14 mouse cellular contexts compared by ENCODE assay signal in the genomic region with DNA sequence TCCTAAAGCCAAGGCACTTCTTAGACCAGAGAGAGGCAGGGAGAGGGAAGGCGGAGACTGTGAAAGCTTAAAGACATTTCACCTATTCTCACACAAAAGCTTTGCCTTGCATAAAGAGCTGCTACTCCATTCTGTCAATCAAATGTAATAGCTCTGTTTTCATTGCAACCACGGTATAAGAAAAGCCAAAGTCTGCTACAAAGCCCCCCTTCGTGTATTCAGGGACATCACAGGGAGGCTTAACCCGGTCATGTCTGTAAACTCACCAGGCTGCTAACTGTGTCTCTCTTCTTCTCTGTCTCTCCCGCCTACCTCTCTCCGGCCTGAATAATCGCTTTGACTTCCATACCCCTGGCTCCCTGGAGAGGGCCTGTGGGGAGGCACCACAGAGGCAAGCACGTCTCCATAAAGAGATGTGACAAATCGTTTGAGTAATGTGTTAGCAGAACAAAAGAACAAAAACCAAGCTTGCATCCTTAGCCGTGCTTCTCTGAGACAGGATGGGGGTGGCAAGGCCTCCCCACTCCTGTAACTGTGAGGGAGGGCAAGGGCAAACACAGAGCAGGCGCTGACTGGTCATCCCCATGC. TPM values are rescaled to one million over a fixed set of nuclear protein-coding genes. Genes with fewer than 3 reads are reported as not detected.
DNase-seq lines count a peak whose midpoint lies in the region; ATAC-seq and TF ChIP-seq lines count a peak whose summit lies in the region.
"Had no signal": no experiment of that assay in that cellular context is flagged by ENCODE, and none has a peak within 500 bp of the region (broad histone marks: within the 10 kb centered on the region; RNA-seq: fewer than 3 reads in every experiment).

No protein-coding gene starts in this region.

- H3K27ac ChIP-seq in ES-Bruce4 (ENCODE audit: insufficient read depth, low read length) = no peak overlapping the region
- peak overlapping the region; percentile 74 for H3K27ac ChIP-seq in forebrain, embryonic 16.5 days (ENCODE audit: low read length)
- H3K27ac ChIP-seq in midbrain, embryonic 14.5 days (replicated peaks; ENCODE audit: low read depth, low read length) = no peak overlapping the region; the same call in 1 of the 2 replicates
- H3K27ac ChIP-seq: liver, embryonic 12.5 days; macrophage; stomach, embryonic 15.5 days had no signal

- no peak overlapping the region for H3K9ac ChIP-seq in ES-Bruce4 (ENCODE audit: low read depth, poor library complexity, severe bottlenecking)
- H3K9ac ChIP-seq in forebrain, embryonic 16.5 days (replicated peaks; ENCODE audit: low read depth, low read length) = peak overlapping the region; percentile 27; the same call in 1 of the 2 replicates
- no peak overlapping the region for H3K9ac ChIP-seq in midbrain, embryonic 14.5 days (replicated peaks; ENCODE audit: low read length)
- H3K9ac ChIP-seq: liver, embryonic 12.5 days; stomach, embryonic 15.5 days had no signal

- H3K27me3 ChIP-seq in ES-Bruce4 (ENCODE audit: control insufficient read depth, insufficient read depth, low read length, poor library complexity, severe bottlenecking) = no peaks in the 10 kb centered on the region
- no peaks in the 10 kb centered on the region for H3K27me3 ChIP-seq in forebrain, embryonic 16.5 days (replicated peaks; ENCODE audit: control insufficient read depth, insufficient read depth, low read length)
- peaks cover 13% of the 10 kb centered on the region for H3K27me3 ChIP-seq in midbrain, embryonic 14.5 days (ENCODE audit: control insufficient read depth, insufficient read depth, low read length)
- H3K27me3 ChIP-seq: stomach, embryonic 15.5 days had no signal

- peak; percentile 90 for ATAC-seq in forebrain, embryonic 16.5 days
- peak; percentile 87; the same call in 1 of the 2 replicates for ATAC-seq in midbrain, embryonic 14.5 days (ENCODE audit: low FRiP score, low TSS enrichment)
- ATAC-seq in inflammation-experienced regulatory T-cells, adult 6 months = no peak
- no peak for ATAC-seq in erythroid progenitor cell, adult 5-6 weeks (replicated peaks; ENCODE audit: low FRiP score, poor library complexity, severe bottlenecking)
- ATAC-seq: liver, embryonic 12.5 days had no signal

- 2% methylated on average over 11 of the region's 11 CpGs for WGBS in forebrain, embryonic 16.5 days
- WGBS in midbrain, embryonic 14.5 days = 2% methylated on average over 11 of the region's 11 CpGs

- TF ChIP-seq POLR2A in ES-Bruce4 (IDR thresholded peaks at IDR 0.05; ENCODE audit: insufficient read depth, low read length) = no peak

- no peak overlapping the region for H3K4me3 ChIP-seq in ES-Bruce4 (ENCODE audit: low read depth, low read length)
- H3K4me3 ChIP-seq in forebrain, embryonic 16.5 days (replicated peaks; ENCODE audit: low read length) = no peak overlapping the region
- H3K4me3 ChIP-seq in midbrain, embryonic 14.5 days (replicated peaks; ENCODE audit: low read depth, low read length) = no peak overlapping the region
- H3K4me3 ChIP-seq: liver, embryonic 12.5 days; stomach, embryonic 15.5 days had no signal

- no peak for TF ChIP-seq CTCF in ES-Bruce4 (IDR thresholded peaks at IDR 0.05; ENCODE audit: low read depth, low read length)

- H3K4me1 ChIP-seq in ES-Bruce4 (ENCODE audit: control insufficient read depth, insufficient read depth, low read length) = peaks cover 3% of the 10 kb centered on the region
- H3K4me1 ChIP-seq in forebrain, embryonic 16.5 days (replicated peaks; ENCODE audit: control insufficient read depth, insufficient read depth, low read length) = peaks cover 10% of the 10 kb centered on the region
- peaks cover 16% of the 10 kb centered on the region; the same call in 1 of the 2 replicates for H3K4me1 ChIP-seq in midbrain, embryonic 14.5 days (ENCODE audit: control insufficient read depth, insufficient read depth, low read length)
- H3K4me1 ChIP-seq: liver, embryonic 12.5 days; stomach, embryonic 15.5 days had no signal

- DNase-seq in embryo, embryonic 10.5 days (ENCODE audit: low spot score) = peak; percentile 75
- DNase-seq in midbrain, embryonic 14.5 days = peak; percentile 77
- DNase-seq in thymus, postnatal 36 days = no peak
- DNase-seq in kidney, postnatal 36 days = no peak
- DNase-seq: cerebellum, adult 8-10 months; heart, postnatal 4 days had no signal

- no peaks in the 10 kb centered on the region for H3K36me3 ChIP-seq in ES-Bruce4 (ENCODE audit: control insufficient read depth, insufficient read depth, low read length, poor library complexity, severe bottlenecking)
- H3K36me3 ChIP-seq in forebrain, embryonic 16.5 days (ENCODE audit: control insufficient read depth, insufficient read depth) = no peaks in the 10 kb centered on the region
- no peaks in the 10 kb centered on the region for H3K36me3 ChIP-seq in midbrain, embryonic 14.5 days (ENCODE audit: control insufficient read depth, insufficient read depth, low read length)
- H3K36me3 ChIP-seq: liver, embryonic 12.5 days; stomach, embryonic 15.5 days had no signal

- H3K4me2 ChIP-seq in forebrain, embryonic 16.5 days (ENCODE audit: low read length) = peak overlapping the region; percentile 26
- peak overlapping the region; percentile 34 for H3K4me2 ChIP-seq in midbrain, embryonic 14.5 days (ENCODE audit: low read length)
- H3K4me2 ChIP-seq: liver, embryonic 12.5 days; stomach, embryonic 15.5 days had no signal

- TF ChIP-seq EP300 in ES-Bruce4 (IDR thresholded peaks at IDR 0.05; ENCODE audit: insufficient read depth, low read depth, low read length) = 0 out of 2 replicates have a peak, but pooled peaks have one; percentile 14

- H3K9me3 ChIP-seq in ES-Bruce4 (replicated peaks; ENCODE audit: control insufficient read depth, insufficient read depth, low read length, poor library complexity, severe bottlenecking) = no peaks in the 10 kb centered on the region
- no peaks in the 10 kb centered on the region for H3K9me3 ChIP-seq in forebrain, embryonic 16.5 days (ENCODE audit: control insufficient read depth, low read length)
- no peaks in the 10 kb centered on the region for H3K9me3 ChIP-seq in midbrain, embryonic 14.5 days (ENCODE audit: control insufficient read depth, low read length)
- H3K9me3 ChIP-seq: liver, embryonic 12.5 days; stomach, embryonic 15.5 days had no signal

RNA-seq across cellular contexts. Expression of a gene that starts 38.1 kb away (rescaled TPM):
- polyA plus RNA-seq in ES-Bruce4 (2011; ENCODE audit: insufficient read depth, insufficient read length, low read depth, missing spikeins) = 0.13 and 0.15 TPM in 2 replicates
- polyA plus RNA-seq in forebrain, embryonic 16.5 days (2015; fragmentation: Nextera tagmentation; extraction: Ambion mirVana) = not detected in 2 replicates
- not detected in 2 replicates for polyA plus RNA-seq in midbrain, embryonic 14.5 days (2014; fragmentation: Nextera tagmentation; extraction: Ambion mirVana)
- not detected for polyA plus RNA-seq in inflammation-experienced regulatory T-cells, adult 6 months (2017; shearing (Covaris generic))
- total RNA-seq in erythroid progenitor cell, adult 5-6 weeks (2015; ENCODE audit: low replicate concordance) = 1.4 and 7.5 TPM in 2 replicates
- 1.9 and 2.0 TPM in 2 replicates for total RNA-seq in erythroid progenitor cell, adult 5-6 weeks (2017; ENCODE audit: low replicate concordance)
- total RNA-seq: layer of hippocampus, adult 8-10 months had no signal

Comparison
In these comparisons a context has a peak if more than half of its experiments do, and no peak if none do; other contexts are left out.
1. DNase-seq: peak in embryo, embryonic 10.5 days (single experiment) and midbrain, embryonic 14.5 days (single experiment); none in thymus, postnatal 36 days (0 of 2) and kidney, postnatal 36 days (0 of 2).
2. ATAC-seq: peak in forebrain, embryonic 16.5 days (single experiment) and midbrain, embryonic 14.5 days (single experiment); none in inflammation-experienced regulatory T-cells, adult 6 months (single experiment) and erythroid progenitor cell, adult 5-6 weeks (single experiment).